Mouse (Mus musculus) Patski (cell line): ENCODE data around the gene Pcsk4. TPM values are rescaled to one million over a fixed set of nuclear protein-coding genes. Genes with fewer than 3 reads are reported as not detected.

Source experiments
- ATAC-seq: fragments of 100-300 bp; one replicate; pipeline ENCODE4 v1.8.0; 2021
- CTCF ChIA-PET: fragments of 350-600 bp; sonication (Branson Sonifier 250); formaldehyde crosslinking; loops from one replicate; lab custom pipeline; 2022; ENCODE audit warnings: inconsistent platforms; lab: Charles Lee
- POLR2A ChIA-PET: fragments of 350-600 bp; sonication (Branson Sonifier 250); formaldehyde crosslinking; loops from one replicate; lab custom pipeline; 2022; ENCODE audit warnings: antibody characterized with exemption, inconsistent platforms; lab: Charles Lee
- DNase-seq: peaks from one replicate; pipeline ENCODE4 v3.0.0-alpha.2; 2011; ENCODE audit warnings: low read depth, low spot score
- H3K27me3 ChIP-seq: fragments of 371-371 bp; one replicate; pipeline ENCODE4 v1.5.1; 2021
- CTCF ChIP-seq: fragments of 100-300 bp; IDR thresholded peaks from one replicate; pipeline ENCODE4 v1.5.1; 2021
- in situ Hi-C: fragments of 300-500 bp; cut with MboI; formaldehyde crosslinking; loops from 3 replicates; pipeline ENCODE4 v1.11.1; 2018; ENCODE audit warnings: low pct_unique_long_range_greater_than_20kb, mixed read lengths
- polyA plus RNA-seq: library from polyadenylated mRNA; unstranded; gene quantifications from one replicate; pipeline ENCODE4 v1.2.3, GENCODE M21; 2021

Gene Pcsk4
- polyA plus RNA-seq, 1 experiment from 2014 or later, result 6.2 TPM

- DNase-seq (no peak), ATAC-seq (no peak)
- in situ Hi-C loops, result no loop called here
- ChIA-PET POLR2A (interaction anchor here (1.1 kb wide), 1 partner anchor 10 kb away, joined by 3 read pairs; no protein-coding TSS in a partner anchor), CTCF (no interaction called here)
- no peaks in the 10 kb centered on the region for H3K27me3 ChIP-seq
- no peak for TF ChIP-seq CTCF
These were observed 53.1 kb downstream of the Pcsk4 start for GRCm38 (mm10) chr10:80276238-80276637.

- ChIA-PET POLR2A (interaction anchor here (1.6 kb wide), 1 partner anchor 9 kb away, joined by 4 read pairs; no protein-coding TSS in a partner anchor), CTCF (interaction anchor here (1.0 kb wide), 1 partner anchor 17 kb away, joined by 4 read pairs; no protein-coding TSS in a partner anchor)
- DNase-seq, result no peak
- in situ Hi-C loops, result no loop called here
- H3K27me3 ChIP-seq, result no peaks in the 10 kb centered on the region
- ATAC-seq, result no peak
- no peak for TF ChIP-seq CTCF
These were observed 55.5 kb downstream of the Pcsk4 start for GRCm38 (mm10) chr10:80273847-80274246.

DNA sequence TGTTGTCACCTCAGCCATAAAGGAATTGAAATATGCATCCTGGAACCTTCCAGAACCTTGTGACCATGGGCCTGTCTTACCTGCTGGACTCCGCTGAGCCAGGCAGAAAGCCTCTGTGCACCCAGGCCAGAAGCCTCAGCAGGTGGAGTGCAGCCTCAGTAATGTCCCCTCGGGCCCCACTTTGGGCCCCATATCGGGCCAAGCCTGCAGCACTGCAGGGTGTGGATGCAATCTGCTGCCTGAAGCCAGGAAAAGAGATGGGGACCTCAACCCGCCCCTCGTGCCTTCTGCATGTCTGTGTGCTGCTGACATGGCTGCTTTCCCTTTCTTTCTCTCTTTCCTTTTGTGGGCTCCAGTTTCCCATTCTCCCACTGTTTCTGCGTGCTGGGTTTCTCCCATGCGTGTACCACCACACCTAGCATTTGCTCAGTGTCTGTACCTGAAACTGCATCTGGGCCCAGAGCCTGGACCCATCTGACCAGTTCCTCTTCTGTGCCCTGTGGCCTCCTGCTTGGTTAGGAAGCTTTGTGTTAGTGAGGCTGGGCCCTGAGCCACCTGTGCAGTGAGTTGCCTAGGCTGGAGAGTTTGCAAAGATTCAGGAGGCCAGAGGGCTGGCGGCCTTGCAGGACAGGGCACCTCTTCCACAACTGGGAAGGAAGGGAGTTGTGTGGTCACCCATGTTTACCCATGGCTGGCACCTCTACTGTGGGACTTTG, 57.3 kb downstream of the Pcsk4 start:
- no peak for DNase-seq
- ChIA-PET POLR2A (no interaction called here), CTCF (no interaction called here)
- no peaks in the 10 kb centered on the region for H3K27me3 ChIP-seq
- no peak for ATAC-seq
- no peak for TF ChIP-seq CTCF
- in situ Hi-C loops, result no loop called here

Other genes with a start within 250 kb of the Pcsk4 start
- 181 TPM for gene Sbno2, start 223.9 kb downstream of the Pcsk4 start, polyA plus RNA-seq
- 140 TPM for gene Stk11, start 213.7 kb downstream of the Pcsk4 start, polyA plus RNA-seq
- gene Atp5d, start 190.9 kb downstream of the Pcsk4 start, polyA plus RNA-seq, result 475 TPM
- 30.0 TPM for gene Cbarp, start 188.7 kb downstream of the Pcsk4 start, polyA plus RNA-seq
- gene Midn, start 181.2 kb downstream of the Pcsk4 start, polyA plus RNA-seq, result 116 TPM
- 62.1 TPM for gene Cirbp, start 163.5 kb downstream of the Pcsk4 start, polyA plus RNA-seq
- 7.9 TPM for gene 1600002K03Rik, start 156.6 kb downstream of the Pcsk4 start, polyA plus RNA-seq
- 1.1 TPM for gene Efna2, start 150.0 kb downstream of the Pcsk4 start, polyA plus RNA-seq
- gene Mum1, start 103.1 kb downstream of the Pcsk4 start, polyA plus RNA-seq, result 41.4 TPM
- gene Ndufs7, start 80.4 kb downstream of the Pcsk4 start, polyA plus RNA-seq, result 182 TPM
- gene Gamt, start 68.5 kb downstream of the Pcsk4 start, polyA plus RNA-seq, result 8.2 TPM
- 157 TPM for gene Dazap1, start 68.0 kb downstream of the Pcsk4 start, polyA plus RNA-seq
- gene Rps15, start 37.0 kb downstream of the Pcsk4 start, polyA plus RNA-seq, result 1,353 TPM
- gene Apc2, start 33.5 kb downstream of the Pcsk4 start, polyA plus RNA-seq, result 0.14 TPM
- gene 2310011J03Rik, start 9.0 kb downstream of the Pcsk4 start, polyA plus RNA-seq, result 34.7 TPM
- 6.9 TPM for gene Reep6, start 455 bp upstream of the Pcsk4 start, polyA plus RNA-seq
- gene Adamtsl5, start 18.9 kb upstream of the Pcsk4 start, polyA plus RNA-seq, result 1.2 TPM
- 0.62 TPM for gene Plk5, start 27.0 kb upstream of the Pcsk4 start, polyA plus RNA-seq
- gene Mex3d, start 58.2 kb upstream of the Pcsk4 start, polyA plus RNA-seq, result 30.6 TPM
- 181 TPM for gene Mbd3, start 70.1 kb upstream of the Pcsk4 start, polyA plus RNA-seq
- 535 TPM for gene Uqcr11, start 77.3 kb upstream of the Pcsk4 start, polyA plus RNA-seq
- gene Tcf3, start 104.1 kb upstream of the Pcsk4 start, polyA plus RNA-seq, result 96.9 TPM
- not detected for gene Onecut3, start 165.3 kb upstream of the Pcsk4 start, polyA plus RNA-seq
- 0.24 TPM for gene Atp8b3, start 209.6 kb upstream of the Pcsk4 start, polyA plus RNA-seq
- 32.2 TPM for gene Rexo1, start 232.1 kb upstream of the Pcsk4 start, polyA plus RNA-seq
- 18.7 TPM for gene Klf16, start 247.8 kb upstream of the Pcsk4 start, polyA plus RNA-seq